Comparison of ENCODE assay signal across 8 mouse cellular contexts in genomic region chr10:93640521-93640952, GRCm38 (mm10). TPM values are rescaled to one million over a fixed set of nuclear protein-coding genes. Genes with fewer than 3 reads are reported as not detected.
A peak's percentile ranks its signal among the peaks of the same experiment; 100 is the strongest.
DNase-seq lines count a peak whose midpoint lies in the region; ATAC-seq and TF ChIP-seq lines count a peak whose summit lies in the region.

TSS of gene Ntn4 (plus strand) at chr10:93640681.

- no peaks in the 10 kb centered on the region for H3K9me3 ChIP-seq in lung, embryonic 15.5 days
- no peaks in the 10 kb centered on the region for H3K9me3 ChIP-seq in embryonic facial prominence, embryonic 11.5 days (replicated peaks; ENCODE audit: control insufficient read depth, low read length)
- no peaks in the 10 kb centered on the region for H3K9me3 ChIP-seq in heart, postnatal 0 days (replicated peaks; ENCODE audit: control insufficient read depth, low read length)
- no peaks in the 10 kb centered on the region for H3K9me3 ChIP-seq in liver, embryonic 16.5 days (replicated peaks; ENCODE audit: control insufficient read depth, low read length)

- no peak for TF ChIP-seq EP300 in heart, postnatal 0 days (IDR thresholded peaks at IDR 0.05; ENCODE audit: low read depth)

- no peak for DNase-seq in lung, postnatal 14 days
- DNase-seq in embryonic facial prominence, embryonic 11.5 days (ENCODE audit: low spot score), result peak; percentile 10
- DNase-seq in heart, postnatal 0 days (ENCODE audit: low spot score), result no peak
- no peak for DNase-seq in embryo, embryonic 10 days (ENCODE audit: low spot score)
- no peak for DNase-seq in cerebellum, adult 11-12 months
- no peak for DNase-seq in spleen, adult 18-20 months

- no peak; the same call in 1 of the 2 replicates for ATAC-seq in lung, embryonic 15.5 days (ENCODE audit: borderline replicate concordance, extremely low read depth, low FRiP score, low TSS enrichment)
- ATAC-seq in embryonic facial prominence, embryonic 11.5 days (replicated peaks; ENCODE audit: insufficient number of reproducible peaks, low FRiP score, low TSS enrichment, low read depth), result 0 out of 2 replicates have a peak, but pooled peaks have one; percentile 5
- no peak for ATAC-seq in heart, postnatal 0 days (ENCODE audit: insufficient read depth, low read depth)
- no peak for ATAC-seq in liver, embryonic 16.5 days (ENCODE audit: low read depth)

- peak within 1 kb of the TSS; percentile 76 for H3K4me3 ChIP-seq in lung, embryonic 15.5 days
- peak within 1 kb of the TSS; percentile 74 for H3K4me3 ChIP-seq in embryonic facial prominence, embryonic 11.5 days (ENCODE audit: low read depth, low read length)
- peak within 1 kb of the TSS; percentile 79 for H3K4me3 ChIP-seq in heart, postnatal 0 days (ENCODE audit: low read depth, low read length)
- H3K4me3 ChIP-seq in liver, embryonic 16.5 days (ENCODE audit: low read depth, low read length), result peak within 1 kb of the TSS; percentile 70

- H3K9ac ChIP-seq in lung, embryonic 15.5 days, result peak within 1 kb of the TSS; percentile 65
- peak within 1 kb of the TSS; percentile 77 for H3K9ac ChIP-seq in embryonic facial prominence, embryonic 11.5 days (replicated peaks; ENCODE audit: low read length)
- H3K9ac ChIP-seq in heart, postnatal 0 days (replicated peaks; ENCODE audit: low read depth, low read length), result peak within 1 kb of the TSS; percentile 77
- H3K9ac ChIP-seq in liver, embryonic 16.5 days (ENCODE audit: low read depth, low read length), result peak within 1 kb of the TSS; percentile 67

- H3K27ac ChIP-seq in lung, embryonic 15.5 days, result no peak within 1 kb of the TSS
- peak within 1 kb of the TSS; percentile 35; the same call in 1 of the 2 replicates for H3K27ac ChIP-seq in embryonic facial prominence, embryonic 11.5 days (replicated peaks; ENCODE audit: low read depth, low read length)
- peak within 1 kb of the TSS; percentile 73 for H3K27ac ChIP-seq in heart, postnatal 0 days (ENCODE audit: low read depth)
- H3K27ac ChIP-seq in liver, embryonic 16.5 days (ENCODE audit: low read length), result no peak within 1 kb of the TSS

- H3K27me3 ChIP-seq in lung, embryonic 15.5 days, result peaks cover 61% of the 10 kb centered on the region
- H3K27me3 ChIP-seq in embryonic facial prominence, embryonic 11.5 days (ENCODE audit: control insufficient read depth, insufficient read depth, low read length), result peaks cover 12% of the 10 kb centered on the region; the same call in 1 of the 2 replicates
- H3K27me3 ChIP-seq in heart, postnatal 0 days (ENCODE audit: control insufficient read depth, insufficient read depth, low read length), result peaks cover 21% of the 10 kb centered on the region
- peaks cover 41% of the 10 kb centered on the region for H3K27me3 ChIP-seq in liver, embryonic 16.5 days (ENCODE audit: control insufficient read depth, insufficient read depth, low read depth, low read length)

- peak within 1 kb of the TSS; percentile 100 for H3K4me2 ChIP-seq in lung, embryonic 15.5 days
- peak within 1 kb of the TSS; percentile 100 for H3K4me2 ChIP-seq in embryonic facial prominence, embryonic 11.5 days (ENCODE audit: low read depth, low read length)
- H3K4me2 ChIP-seq in heart, postnatal 0 days (ENCODE audit: low read depth, low read length), result peak within 1 kb of the TSS; percentile 92
- peak within 1 kb of the TSS; percentile 99 for H3K4me2 ChIP-seq in liver, embryonic 16.5 days (ENCODE audit: low read depth, low read length)

- no peak for TF ChIP-seq CTCF in heart, postnatal 0 days (IDR thresholded peaks at IDR 0.05; ENCODE audit: low read depth)

- no peaks in the 10 kb centered on the region for H3K36me3 ChIP-seq in lung, embryonic 15.5 days
- no peaks in the 10 kb centered on the region for H3K36me3 ChIP-seq in embryonic facial prominence, embryonic 11.5 days (replicated peaks; ENCODE audit: control insufficient read depth, insufficient read depth, low read depth, low read length)
- no peaks in the 10 kb centered on the region for H3K36me3 ChIP-seq in heart, postnatal 0 days (replicated peaks; ENCODE audit: control insufficient read depth, insufficient read depth, low read length)
- H3K36me3 ChIP-seq in liver, embryonic 16.5 days (ENCODE audit: control insufficient read depth, insufficient read depth), result no peaks in the 10 kb centered on the region

- H3K4me1 ChIP-seq in lung, embryonic 15.5 days, result peaks cover 22% of the 10 kb centered on the region
- H3K4me1 ChIP-seq in embryonic facial prominence, embryonic 11.5 days (ENCODE audit: control insufficient read depth, insufficient read depth, low read length), result peaks cover 2% of the 10 kb centered on the region
- peaks cover 11% of the 10 kb centered on the region; the same call in 1 of the 2 replicates for H3K4me1 ChIP-seq in heart, postnatal 0 days (ENCODE audit: control insufficient read depth, insufficient read depth)
- H3K4me1 ChIP-seq in liver, embryonic 16.5 days (ENCODE audit: control insufficient read depth, low read depth, low read length), result peaks cover 13% of the 10 kb centered on the region

- WGBS in lung, embryonic 15.5 days, result 3% methylated on average over 28 of the region's 30 CpGs
- 4% methylated on average over 27 of the region's 30 CpGs for WGBS in embryonic facial prominence, embryonic 11.5 days
- 10% methylated on average over 15 of the region's 30 CpGs for WGBS in heart, postnatal 0 days
- WGBS in liver, embryonic 16.5 days (ENCODE audit: insufficient replicate concordance), result 7% methylated on average over 21 of the region's 30 CpGs

RNA-seq across cellular contexts. Expression of gene Ntn4, which starts in this region (rescaled TPM):
- polyA plus RNA-seq in lung, embryonic 15.5 days (2015; fragmentation: Nextera tagmentation; extraction: Ambion mirVana), result 0.44 and 0.67 TPM in 2 replicates
- 0.17 and 0.50 TPM in 2 replicates for polyA plus RNA-seq in embryonic facial prominence, embryonic 11.5 days (2014; fragmentation: Nextera tagmentation; extraction: Ambion mirVana)
- total RNA-seq in heart, postnatal 0 days (2014; rRNA removed; ENCODE audit: low replicate concordance), result 36.0 and 37.2 TPM in 2 replicates
- polyA plus RNA-seq in heart, postnatal 0 days (2015; fragmentation: Nextera tagmentation; extraction: Ambion mirVana), result 2.1 and 2.5 TPM in 2 replicates
- polyA plus RNA-seq in liver, embryonic 16.5 days (2015; fragmentation: Nextera tagmentation; extraction: Ambion mirVana), result 0.22 and 0.23 TPM in 2 replicates

Comparison
In these comparisons a context has a peak if more than half of its experiments do, and no peak if none do; other contexts are left out.
1. Peak in DNase-seq, ATAC-seq, H3K4me3 ChIP-seq, H3K27ac ChIP-seq, H3K9ac ChIP-seq and H3K4me2 ChIP-seq in embryonic facial prominence, embryonic 11.5 days; RNA of the gene not detected or under 1 TPM.